Mouse (Mus musculus): Measurements from ENCODE around the gene Stpg4. TPM values are rescaled to one million over a fixed set of nuclear protein-coding genes. Genes with fewer than 3 reads are reported as not detected.

The Stpg4 gene
- total and polyA plus RNA-seq, 3 experiments = not detected

DNA sequence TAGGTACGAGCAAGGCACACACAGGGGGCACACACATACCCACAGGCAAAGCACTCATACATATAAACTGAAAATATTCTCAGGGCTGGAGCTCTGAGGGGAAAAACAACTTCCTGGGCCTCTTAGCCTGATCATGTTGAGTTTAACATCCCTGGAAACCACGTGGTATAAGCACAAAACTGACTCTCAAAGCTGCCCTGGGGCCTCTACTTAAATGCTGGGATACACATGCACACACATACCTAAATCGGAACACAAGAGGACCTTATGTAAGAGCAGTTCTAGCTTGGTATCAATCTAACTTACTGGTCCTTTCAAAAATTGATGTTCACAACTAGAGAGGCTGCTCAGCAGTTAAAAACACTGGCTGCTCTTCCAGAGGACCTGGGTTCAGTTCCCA, 1.9 kb upstream of the Stpg4 start:
- no peak overlapping the region for H3K4me3 ChIP-seq (ENCODE audit: control insufficient read depth in 1 of 2, insufficient read depth in 1 of 2, low read depth in 2 of 2, low read length in 2 of 2)
- no peaks in the 10 kb centered on the region for H3K79me2 ChIP-seq (ENCODE audit: control insufficient read depth, insufficient read depth, low read length, poor library complexity)
- H3K27me3 ChIP-seq (ENCODE audit: control insufficient read depth in 1 of 2, insufficient read depth in 2 of 2, low read length in 2 of 2) = no peaks in the 10 kb centered on the region
- no peaks in the 10 kb centered on the region for H3K9me3 ChIP-seq (replicated peaks; ENCODE audit: insufficient read depth, low read length)
- no peaks in the 10 kb centered on the region for H3K4me1 ChIP-seq (ENCODE audit: control insufficient read depth in 1 of 2, insufficient read depth in 2 of 2, low read length in 2 of 2)
- H3K9ac ChIP-seq (ENCODE audit: control insufficient read depth, low read depth, low read length, poor library complexity, severe bottlenecking) = no peak overlapping the region
- TF ChIP-seq GATA1 (IDR thresholded peaks at IDR 0.05; ENCODE audit: low read depth, low read length) (no peak), TCF12 (IDR thresholded peaks at IDR 0.05; ENCODE audit: low read depth, low read length) (no peak), GABPA (IDR thresholded peaks at IDR 0.05; ENCODE audit: low read depth, low read length) (no peak), BHLHE40 (IDR thresholded peaks at IDR 0.05; ENCODE audit: borderline replicate concordance, low read depth, low read length) (no peak), UBTF (IDR thresholded peaks at IDR 0.05; ENCODE audit: borderline replicate concordance, insufficient read depth, low read depth, low read length) (no peak), NELFE (IDR thresholded peaks at IDR 0.05; ENCODE audit: low read depth, low read length) (no peak), USF2 (IDR thresholded peaks at IDR 0.05; ENCODE audit: borderline replicate concordance in 1 of 2, insufficient read depth in 1 of 2, low read depth in 1 of 2, low read length in 2 of 2) (no peak), CHD1 (IDR thresholded peaks at IDR 0.05; ENCODE audit: low read depth, low read length) (no peak), E2F4 (IDR thresholded peaks at IDR 0.05; ENCODE audit: borderline replicate concordance, low read depth, low read length) (no peak), ZC3H11A (IDR thresholded peaks at IDR 0.05; ENCODE audit: low read depth, low read length) (no peak), ELF1 (IDR thresholded peaks at IDR 0.05; ENCODE audit: low read depth, low read length) (no peak), POLR2A (IDR thresholded peaks at IDR 0.05; ENCODE audit: control insufficient read depth in 1 of 2, insufficient read depth in 1 of 2, low read depth in 1 of 2, low read length in 2 of 2, poor library complexity in 1 of 2) (no peak), CHD2 (IDR thresholded peaks at IDR 0.05; ENCODE audit: low read length) (no peak), ZMIZ1 (IDR thresholded peaks at IDR 0.05; ENCODE audit: low read depth, low read length) (no peak), POLR2AphosphoS5 (IDR thresholded peaks at IDR 0.05; ENCODE audit: borderline replicate concordance, low read depth, low read length) (no peak)
- no peak for DNase-seq (ENCODE audit: low read depth, low spot score)
- no peak overlapping the region for H3K27ac ChIP-seq (ENCODE audit: control insufficient read depth, low read depth, low read length)
- peaks cover 0 to 10% of the 10 kb centered on the region in 2 experiments; a peak in 2 of 4 replicates for H3K36me3 ChIP-seq (ENCODE audit: control insufficient read depth in 1 of 2, insufficient read depth in 2 of 2, low read length in 2 of 2)

DNA sequence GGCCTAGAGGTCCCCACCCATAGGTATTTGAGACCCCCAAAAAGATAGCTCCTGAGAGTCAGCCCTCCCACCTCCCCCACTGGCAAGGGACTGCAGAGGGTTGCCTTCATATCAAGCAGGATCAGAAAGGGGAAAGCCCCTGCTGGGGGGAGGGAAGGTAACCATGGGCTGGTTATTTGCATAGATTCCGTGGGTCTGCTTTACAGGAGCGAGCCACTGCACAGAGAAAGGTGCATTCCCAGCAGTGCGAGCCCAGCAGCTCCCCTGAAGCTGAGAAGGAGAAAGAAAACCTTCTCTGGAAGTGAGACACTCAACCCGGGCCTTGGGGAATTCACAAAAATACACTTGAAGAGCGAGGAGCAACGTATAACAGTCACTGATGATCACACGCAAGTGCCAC, 9.5 kb downstream of the Stpg4 start:
- Histone ChIP-seq H3K4me3 (ENCODE audit: control insufficient read depth in 1 of 2, insufficient read depth in 1 of 2, low read depth in 2 of 2, low read length in 2 of 2) (no peak overlapping the region), H3K9me3 (replicated peaks; ENCODE audit: insufficient read depth, low read length) (no peaks in the 10 kb centered on the region), H3K27ac (ENCODE audit: control insufficient read depth, low read depth, low read length) (no peak overlapping the region), H3K36me3 (ENCODE audit: control insufficient read depth in 1 of 2, insufficient read depth in 2 of 2, low read length in 2 of 2) (no peaks in the 10 kb centered on the region), H3K9ac (ENCODE audit: control insufficient read depth, low read depth, low read length, poor library complexity, severe bottlenecking) (no peak overlapping the region), H3K79me2 (ENCODE audit: control insufficient read depth, insufficient read depth, low read length, poor library complexity) (no peaks in the 10 kb centered on the region), H3K27me3 (ENCODE audit: control insufficient read depth in 1 of 2, insufficient read depth in 2 of 2, low read length in 2 of 2) (no peaks in the 10 kb centered on the region), H3K4me1 (ENCODE audit: control insufficient read depth in 1 of 2, insufficient read depth in 2 of 2, low read length in 2 of 2) (no peaks in the 10 kb centered on the region)
- DNase-seq (ENCODE audit: low read depth, low spot score) = no peak
- no peak for TF ChIP-seq NELFE (IDR thresholded peaks at IDR 0.05; ENCODE audit: low read depth, low read length)
- no peak for TF ChIP-seq MAX (IDR thresholded peaks at IDR 0.05; ENCODE audit: low read length)
- TF ChIP-seq GABPA (IDR thresholded peaks at IDR 0.05; ENCODE audit: low read depth, low read length) = no peak
- no peak for TF ChIP-seq POLR2AphosphoS5 (IDR thresholded peaks at IDR 0.05; ENCODE audit: borderline replicate concordance, low read depth, low read length)
- TF ChIP-seq RCOR1 (IDR thresholded peaks at IDR 0.05; ENCODE audit: low read depth, low read length) = no peak
- TF ChIP-seq MAZ (IDR thresholded peaks at IDR 0.05; ENCODE audit: low read depth, low read length) = no peak
- TF ChIP-seq EP300 (IDR thresholded peaks at IDR 0.05; ENCODE audit: low read depth in 1 of 2, low read length in 2 of 2) = no peak
- TF ChIP-seq TAL1 (IDR thresholded peaks at IDR 0.05; ENCODE audit: low read length) = no peak
- no peak for TF ChIP-seq HCFC1 (IDR thresholded peaks at IDR 0.05; ENCODE audit: low read depth, low read length)
- TF ChIP-seq ETS1 (IDR thresholded peaks at IDR 0.05; ENCODE audit: low read depth, low read length) = no peak
- TF ChIP-seq E2F4 (IDR thresholded peaks at IDR 0.05; ENCODE audit: borderline replicate concordance, low read depth, low read length) = no peak
- TF ChIP-seq USF1 (IDR thresholded peaks at IDR 0.05; ENCODE audit: low read depth, low read length) = no peak
- TF ChIP-seq ZNF384 (IDR thresholded peaks at IDR 0.05; ENCODE audit: low read depth, low read length) = no peak
- TF ChIP-seq GATA1 (IDR thresholded peaks at IDR 0.05; ENCODE audit: low read depth, low read length) = no peak
- TF ChIP-seq UBTF (IDR thresholded peaks at IDR 0.05; ENCODE audit: borderline replicate concordance, insufficient read depth, low read depth, low read length) = no peak
- no peak for TF ChIP-seq MAFK (IDR thresholded peaks at IDR 0.05; ENCODE audit: borderline replicate concordance, low read depth, low read length)
- TF ChIP-seq JUND (IDR thresholded peaks at IDR 0.05; ENCODE audit: low read depth, low read length) = no peak
